Mouse (Mus musculus): ENCODE measurements at regions not wholly inside any gene's neighbourhood (a gene's known extent, or its start where the extent isn't known, plus 50 kb on each side); places are given as distances from the start of the nearest gene placed in this dataset.

- TF ChIP-seq CTCF (IDR thresholded peaks at IDR 0.05; ENCODE audit: low read depth, low read length), result no peak
- TF ChIP-seq POLR2AphosphoS5 (IDR thresholded peaks at IDR 0.05; ENCODE audit: insufficient replicate concordance, low read depth, low read length), result no peak
Measured at GRCm38 (mm10) chr14:48812741-48813495, 139.3 kb upstream of the Otx2 start.
